Mouse (Mus musculus) hematopoietic stem cell, adult 5-6 weeks (primary cell): ENCODE data around the gene Gas2. TPM values are rescaled to one million over a fixed set of nuclear protein-coding genes. Genes with fewer than 3 reads are reported as not detected.

Experiments
- ATAC-seq, 2 experiments: fragments of 125-278 bp in 1 of 2; replicated peaks in 1 of 2; 2 replicates each; pipeline ENCODE4 v1.8.0; 2016 to 2017; ENCODE audit warnings: inconsistent platforms in 2 of 2, mild to moderate bottlenecking in 2 of 2, moderate number of reproducible peaks in 2 of 2, low read depth in 1 of 2, moderate TSS enrichment in 1 of 2; ENCODE audit not compliant: low FRiP score in 2 of 2, poor library complexity in 2 of 2, severe bottlenecking in 2 of 2, insufficient read depth in 1 of 2, low TSS enrichment in 1 of 2
- total RNA-seq: library from RNA; stranded (forward); fragments of 172-1452, 232-1000 nt; gene quantifications from 2 replicates; pipeline ENCODE4 v1.2.3, GENCODE M21; 2017

The Gas2 gene
- total RNA-seq, 1 experiment from 2014 or later: 4.6 TPM

DNA sequence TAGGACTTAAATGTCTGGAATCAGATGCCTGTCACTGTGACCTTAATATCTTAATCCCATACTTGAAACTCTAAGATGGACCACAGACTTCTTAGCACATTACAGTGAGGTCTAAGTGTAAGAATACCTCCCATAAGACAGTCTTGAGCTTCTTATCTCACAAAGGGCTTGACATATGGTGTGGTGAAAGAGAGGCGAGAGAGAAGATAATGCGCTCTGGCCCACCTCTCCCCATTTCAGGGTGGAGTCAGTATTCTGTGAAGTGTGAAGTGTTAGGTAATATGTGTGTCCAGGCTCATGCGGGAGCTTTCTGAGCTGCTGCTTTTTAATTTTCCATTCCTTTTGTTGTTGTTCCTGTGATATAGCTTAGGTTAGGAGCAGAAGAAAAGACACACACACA lies 129.2 kb downstream of the Gas2 start:
- ATAC-seq: no peak

DNA sequence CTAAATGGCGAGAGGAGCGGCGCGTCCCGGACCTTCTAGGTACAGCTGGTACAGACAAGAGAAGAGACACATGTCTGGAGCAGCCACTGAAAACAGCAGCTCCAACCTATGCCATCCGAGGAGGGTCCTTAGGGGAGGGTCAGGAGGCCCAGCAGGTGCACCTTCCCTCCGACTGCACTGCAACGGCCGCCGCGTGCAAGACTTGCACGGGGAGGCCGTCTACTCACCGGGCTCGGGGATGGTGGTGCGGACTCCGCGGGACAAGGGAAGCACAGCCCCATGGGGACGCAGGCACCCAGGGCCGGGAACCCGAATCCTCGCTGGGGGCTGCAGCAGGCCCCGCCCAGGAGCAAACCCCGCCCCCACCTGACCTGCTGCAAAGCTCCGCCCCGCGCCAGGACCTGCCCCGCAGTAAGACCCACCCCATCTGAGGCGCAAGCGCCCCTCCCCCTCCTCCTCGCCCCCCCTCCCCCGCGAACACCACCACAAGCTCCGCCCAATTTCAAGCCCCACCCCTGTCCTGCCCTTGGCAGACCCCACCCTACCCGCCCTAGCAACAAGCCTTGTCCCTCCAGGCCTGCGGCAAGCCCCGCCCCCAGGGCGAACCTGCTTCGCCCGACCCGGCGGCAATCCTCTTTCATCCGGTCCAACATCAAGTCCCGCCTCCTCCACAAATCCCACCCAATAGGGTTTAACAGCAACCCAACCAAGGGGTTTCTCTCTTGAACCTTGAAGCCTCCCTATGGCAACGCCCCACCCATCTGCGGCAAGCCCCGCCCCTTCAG lies 143.9 kb downstream of the Gas2 start, which contains the start of gene Svip:
Gene Svip, minus strand, starts transcription at position 508 of the 785 bp plus-strand sequence.
- peak; percentile 96 to 97 for ATAC-seq

DNA sequence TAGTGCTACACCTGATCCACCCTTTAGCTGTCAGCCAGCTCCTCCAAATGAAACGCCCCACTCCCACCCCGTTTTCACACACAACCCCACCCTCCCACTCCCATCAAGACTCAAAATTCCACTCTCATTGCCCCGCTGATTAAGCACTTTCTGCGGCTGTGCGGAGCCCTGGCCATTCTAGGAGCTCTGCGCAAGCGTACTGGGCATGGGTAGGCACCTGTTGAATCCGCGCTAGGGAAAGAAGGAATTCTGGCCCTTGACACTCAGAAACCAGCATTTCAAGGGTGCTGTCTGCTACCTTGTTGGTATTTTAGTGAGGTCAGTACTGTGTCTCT lies 144.4 kb downstream of the Gas2 start:
- peak in 1 of 2 experiments; percentile 10; a peak in 2 of 4 replicates for ATAC-seq

DNA sequence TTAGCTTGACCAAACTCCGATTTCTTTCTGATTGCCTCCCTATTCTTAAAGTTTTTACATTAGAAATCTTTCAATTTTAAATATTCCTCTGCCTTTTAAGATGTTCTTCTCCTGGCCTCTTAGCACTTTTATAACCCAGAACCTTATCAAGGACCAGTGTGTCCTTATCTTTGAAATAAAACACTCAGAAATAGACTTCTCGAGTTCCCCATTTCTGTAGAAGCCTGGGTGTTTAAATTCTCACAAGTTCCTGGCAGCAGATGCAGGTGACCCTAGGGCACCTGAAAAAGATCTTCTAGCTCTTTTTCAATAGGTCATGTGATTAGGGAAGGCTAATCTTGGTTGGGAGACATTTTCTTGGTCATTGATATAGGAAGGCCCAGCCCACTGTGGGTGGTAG lies 145.3 kb downstream of the Gas2 start:
- ATAC-seq: no peak

DNA sequence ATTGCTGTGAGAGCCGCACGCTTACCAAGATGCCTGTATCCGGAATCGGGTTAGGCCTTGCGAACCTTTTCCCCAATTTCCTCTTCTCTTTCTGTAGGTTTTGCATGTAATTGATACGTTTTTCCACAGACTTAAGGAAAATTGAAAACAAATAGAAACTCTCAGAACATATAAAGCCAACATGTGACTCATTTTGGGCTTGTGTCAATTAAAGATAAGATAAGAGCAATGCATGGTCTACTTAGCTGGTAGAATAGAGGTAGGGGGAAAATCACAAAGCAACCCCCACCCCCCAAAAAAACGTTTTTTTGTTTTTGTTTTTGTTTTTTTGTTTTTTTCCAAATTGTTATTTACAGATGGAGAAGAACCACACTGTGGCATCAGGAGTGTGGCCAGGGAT lies 151.6 kb downstream of the Gas2 start:
- no peak for ATAC-seq

DNA sequence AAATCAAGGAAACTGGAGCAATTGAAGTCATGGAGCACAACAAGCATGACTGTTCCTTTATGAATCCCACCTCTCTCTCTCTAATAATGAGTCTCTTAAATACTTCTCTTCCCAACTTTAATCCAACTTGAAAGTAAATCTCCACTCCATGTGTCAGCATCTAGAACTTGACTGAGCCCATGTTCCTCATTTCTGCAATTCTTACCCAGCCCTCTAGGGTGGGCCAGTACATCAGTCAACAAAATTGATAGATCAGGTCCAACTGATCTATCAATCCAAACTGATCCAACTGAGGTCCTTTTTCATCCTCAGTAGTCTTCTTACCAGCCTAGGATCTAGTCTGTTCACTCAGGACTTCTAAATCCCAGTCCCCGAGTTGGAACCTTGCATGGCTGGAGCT lies 153.4 kb downstream of the Gas2 start:
- ATAC-seq: no peak

DNA sequence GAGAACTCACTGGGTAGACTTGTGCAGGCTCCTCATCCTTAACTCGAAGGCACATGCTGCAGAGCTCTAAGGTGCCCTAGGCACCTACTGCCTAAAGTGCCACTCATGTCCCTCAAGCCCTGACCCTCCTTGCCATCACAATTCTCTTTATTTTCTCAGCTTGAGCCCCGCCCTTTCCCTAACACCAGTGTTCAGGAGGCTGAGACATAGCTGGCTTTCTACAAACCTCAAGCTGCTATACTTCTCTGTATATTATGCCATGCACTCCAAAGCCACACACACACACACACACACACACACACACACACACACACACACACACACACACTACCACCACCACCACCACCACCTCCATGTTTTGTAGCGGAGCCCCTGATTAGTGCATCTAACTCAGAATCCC lies 153.8 kb downstream of the Gas2 start, which contains the start of gene 1700015G11Rik:
Gene 1700015G11Rik, minus strand, starts transcription at position 101 of the 400 bp plus-strand sequence.
- no peak for ATAC-seq

DNA sequence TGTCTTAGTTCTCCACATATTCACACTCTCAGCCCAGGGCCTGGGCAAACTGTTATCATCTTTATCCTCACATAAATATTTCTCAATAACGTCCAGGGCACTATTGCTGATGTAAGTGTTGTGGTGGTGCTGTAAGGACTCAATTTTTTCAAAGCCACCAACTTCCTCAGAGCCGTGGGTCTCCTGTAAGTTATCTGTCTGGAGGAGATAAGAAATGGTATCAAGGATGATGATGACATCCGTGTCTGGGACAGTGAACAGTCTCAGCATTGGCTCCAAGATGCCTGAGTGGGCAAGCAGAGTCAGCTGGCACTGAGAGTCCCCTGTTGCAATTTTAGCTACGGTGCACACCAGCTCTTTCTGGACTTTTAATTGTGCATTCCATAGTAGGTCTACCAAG lies 160.2 kb downstream of the Gas2 start:
- no peak; a peak in 1 of 4 replicates for ATAC-seq

DNA sequence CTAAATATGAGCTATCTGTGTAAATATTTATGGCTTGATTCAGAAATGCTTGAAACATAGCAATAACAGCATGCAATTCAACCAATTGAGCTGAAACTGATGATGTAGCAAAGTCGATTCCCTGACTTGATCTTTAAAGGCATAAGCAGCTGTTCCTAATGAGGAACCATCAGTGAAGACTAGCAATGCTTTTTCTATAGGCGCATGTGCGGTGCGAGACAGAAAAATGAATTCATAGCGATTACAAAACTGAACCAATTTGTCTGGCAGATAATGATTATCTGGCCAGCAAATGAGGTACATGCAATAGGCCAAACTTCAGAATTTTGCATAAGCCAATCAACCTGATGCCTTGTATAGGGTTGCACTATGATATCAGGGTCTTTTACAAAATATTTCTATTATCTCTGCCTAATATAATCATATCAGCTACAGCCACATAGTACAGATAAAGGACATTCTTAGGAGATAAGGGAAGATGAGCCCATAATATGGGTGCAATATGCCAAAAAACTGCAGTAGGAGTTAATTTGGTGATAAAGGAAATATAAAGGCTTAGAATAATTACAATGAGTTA lies 162.3 kb downstream of the Gas2 start:
- no peak for ATAC-seq

DNA sequence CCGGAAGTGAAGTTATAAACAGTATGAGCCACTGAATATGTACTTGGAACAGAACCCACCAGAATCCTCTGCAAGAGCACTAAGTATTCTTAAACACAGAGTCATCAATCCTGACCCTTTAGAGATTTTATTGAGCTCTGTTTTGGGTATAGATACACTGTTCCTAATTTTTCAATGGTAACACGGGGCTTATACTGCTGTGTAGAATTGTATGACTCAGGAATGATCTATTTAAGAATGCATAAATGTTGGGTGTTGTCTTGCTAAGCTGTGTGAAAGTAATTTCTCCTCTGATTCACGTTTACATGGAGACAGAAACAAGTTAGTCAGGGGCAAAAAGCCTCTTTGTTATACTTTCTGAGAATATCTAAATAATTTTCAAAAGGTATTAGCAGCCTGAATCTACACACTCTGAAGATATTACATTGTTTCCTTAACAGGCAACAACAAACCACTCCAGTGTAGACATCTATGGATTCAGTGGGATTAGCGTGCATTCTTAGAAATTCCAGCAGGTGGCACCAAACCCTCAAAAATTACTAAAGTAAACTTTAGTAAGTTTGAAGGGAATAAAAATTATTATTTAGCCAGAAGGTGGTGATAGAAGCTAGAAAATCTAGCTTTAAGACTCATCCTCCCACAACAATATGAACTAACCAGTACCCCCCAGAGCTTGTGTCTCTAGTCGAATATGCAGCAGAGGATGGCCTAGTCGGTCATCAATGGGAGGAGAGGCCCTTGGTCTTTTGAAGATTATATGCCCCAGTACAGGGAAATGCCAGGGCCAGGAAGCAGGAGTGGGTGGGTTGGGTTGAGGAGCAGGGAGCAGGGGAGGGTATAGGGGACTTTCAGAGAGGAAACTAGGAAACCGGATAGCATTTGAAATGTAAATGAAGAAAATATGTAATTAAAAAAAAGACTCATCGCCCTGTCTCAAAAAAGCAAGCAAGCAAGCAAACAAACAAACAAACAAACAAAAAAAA lies 176.1 kb downstream of the Gas2 start:
- peak; percentile 42 to 62; a peak in 3 of 4 replicates for ATAC-seq

Other genes starting within 250 kb of the Gas2 start
- not detected in 2 replicates for gene Slc17a6, start 240.0 kb upstream of the Gas2 start, total RNA-seq
- 6.6 and 8.2 TPM in 2 replicates for gene Fancf, start 252 bp downstream of the Gas2 start, total RNA-seq
- 16.5 and 16.8 TPM in 2 replicates for gene Svip, start 144.0 kb downstream of the Gas2 start, total RNA-seq
- gene 1700015G11Rik, start 153.7 kb downstream of the Gas2 start, total RNA-seq: not detected in 2 replicates